Mouse (Mus musculus) common myeloid progenitor, adult 5-6 weeks (primary cell): Measurements from ENCODE around the gene Gpx4. TPM values are rescaled to one million over a fixed set of nuclear protein-coding genes. Genes with fewer than 3 reads are reported as not detected.

Source experiments
- ATAC-seq: replicated peaks from 2 replicates; pipeline ENCODE4 v1.8.0; 2016; ENCODE audit warnings: low read depth, mild to moderate bottlenecking, moderate TSS enrichment, inconsistent platforms; ENCODE audit not compliant: poor library complexity, severe bottlenecking
- total RNA-seq: library from RNA; stranded (forward); fragments of 200-1000, 187-1606 nt; gene quantifications from 2 replicates; pipeline ENCODE4 v1.2.3, GENCODE M21; 2017

The Gpx4 gene
- total RNA-seq, 1 experiment from 2014 or later: 481 TPM

DNA sequence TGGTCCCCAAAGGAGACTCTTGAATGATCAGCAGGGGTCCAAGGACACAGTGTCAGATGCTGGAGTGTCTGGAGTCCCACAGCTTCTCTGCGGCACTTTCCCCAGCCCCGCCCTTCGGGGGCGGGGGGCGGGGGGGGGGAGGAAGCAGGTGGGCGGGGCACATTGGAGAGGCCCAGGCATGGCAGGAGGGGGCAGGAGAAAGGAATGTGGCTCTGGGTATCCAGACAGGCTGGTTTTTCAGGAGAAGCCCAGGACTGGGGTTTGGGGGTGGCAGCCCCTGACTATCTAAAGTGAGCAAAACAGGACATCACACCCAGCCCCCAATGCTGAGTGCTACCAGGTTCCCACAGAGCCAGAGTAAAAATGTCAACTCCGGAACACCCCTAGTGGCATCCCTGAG, 50.3 kb downstream of the Gpx4 start:
- ATAC-seq: 0 out of 2 replicates have a peak, but pooled peaks have one; percentile 6

DNA sequence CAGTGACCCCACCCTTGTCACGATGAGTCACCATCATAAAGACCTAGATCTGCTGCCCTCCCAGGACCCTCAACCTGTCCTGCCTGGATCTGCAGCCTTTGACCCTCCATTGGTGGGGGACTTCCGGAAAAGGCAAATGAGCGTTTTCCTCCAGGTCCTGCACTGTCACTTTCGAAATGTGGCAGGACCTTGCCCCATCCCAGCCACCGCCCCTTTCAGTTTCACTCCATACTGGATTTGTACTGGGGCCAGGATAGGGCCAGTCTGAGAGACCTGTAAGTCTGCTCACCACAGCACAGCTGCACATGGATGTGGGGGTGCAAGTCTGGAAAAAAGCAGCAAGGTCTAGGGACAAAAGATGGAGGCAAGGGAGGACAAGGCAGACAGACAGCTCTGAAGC, 51.7 kb downstream of the Gpx4 start:
- no peak for ATAC-seq

DNA sequence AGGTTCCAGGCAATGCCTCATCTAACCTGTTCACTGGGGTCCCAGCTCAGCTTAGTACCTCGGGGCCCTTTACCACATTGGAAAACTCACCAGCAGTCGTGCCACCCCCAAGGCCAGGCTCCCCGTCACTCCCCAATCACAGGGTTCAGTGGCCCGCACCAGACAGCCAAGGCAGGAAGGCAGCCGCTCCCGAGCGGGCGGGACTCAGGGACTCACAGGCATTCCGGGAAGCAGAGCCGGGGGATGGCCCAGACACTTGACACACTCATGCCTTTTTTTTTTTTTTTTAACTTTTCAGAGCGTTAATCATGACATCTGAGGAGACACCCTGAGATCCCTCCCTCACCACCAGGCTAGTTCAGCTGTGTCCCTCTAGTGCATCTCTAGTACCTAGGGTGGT, 54.0 kb downstream of the Gpx4 start:
- ATAC-seq: no peak

DNA sequence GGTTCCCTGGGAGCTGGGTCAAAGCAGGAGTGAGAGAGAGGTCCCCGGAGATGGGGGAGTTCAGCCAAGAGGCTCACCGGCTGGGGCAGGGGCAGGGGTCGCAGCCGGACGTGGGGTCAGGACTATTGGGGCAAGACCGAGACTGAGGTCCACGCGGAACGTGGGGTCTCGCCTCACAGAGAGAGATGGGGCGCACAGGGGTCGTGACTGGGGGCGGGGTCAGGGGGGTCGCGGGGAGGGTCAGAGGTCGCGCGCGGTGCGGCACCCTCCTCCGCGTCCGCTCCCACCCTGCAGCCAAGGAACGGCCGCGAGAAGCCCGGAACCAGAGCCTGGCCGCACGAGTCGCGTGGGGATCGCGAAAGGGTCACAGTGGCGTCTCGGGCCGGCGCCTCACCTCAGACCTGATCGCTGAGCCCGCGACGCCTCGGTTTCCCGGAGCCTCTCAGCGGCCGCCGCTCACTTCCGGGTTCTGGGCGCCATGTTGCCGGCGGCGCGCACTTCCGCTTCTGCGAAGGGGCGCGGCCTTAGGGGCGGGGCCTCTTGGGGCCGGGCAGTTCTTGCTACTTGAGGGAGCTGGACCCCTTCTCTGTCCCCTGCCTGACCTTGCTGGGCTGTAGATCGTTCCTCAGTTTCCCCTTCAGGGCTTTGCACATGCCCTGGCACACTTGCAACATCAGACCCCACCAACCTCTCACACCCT, 55.4 kb downstream of the Gpx4 start:
- peak; percentile 72 for ATAC-seq

DNA sequence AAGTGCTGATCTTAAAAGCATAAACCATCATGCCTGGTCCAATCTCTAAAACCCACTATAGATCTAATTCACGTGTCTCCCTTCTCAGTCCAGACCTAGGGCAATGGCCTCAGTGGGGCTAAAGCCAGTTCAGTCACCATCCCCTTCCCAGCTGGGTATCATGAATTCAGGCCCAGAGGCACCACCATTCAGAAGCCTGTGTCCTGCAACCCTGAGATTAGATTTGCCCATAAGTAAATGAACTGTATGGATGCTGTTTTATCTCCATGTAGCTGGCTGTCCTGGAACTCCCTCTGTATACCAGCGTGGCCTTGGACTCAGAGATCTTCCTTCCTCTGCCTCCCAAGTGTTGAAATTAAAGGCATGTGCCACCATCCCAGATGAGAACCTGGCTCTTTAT, 56.1 kb downstream of the Gpx4 start:
- no peak for ATAC-seq

DNA sequence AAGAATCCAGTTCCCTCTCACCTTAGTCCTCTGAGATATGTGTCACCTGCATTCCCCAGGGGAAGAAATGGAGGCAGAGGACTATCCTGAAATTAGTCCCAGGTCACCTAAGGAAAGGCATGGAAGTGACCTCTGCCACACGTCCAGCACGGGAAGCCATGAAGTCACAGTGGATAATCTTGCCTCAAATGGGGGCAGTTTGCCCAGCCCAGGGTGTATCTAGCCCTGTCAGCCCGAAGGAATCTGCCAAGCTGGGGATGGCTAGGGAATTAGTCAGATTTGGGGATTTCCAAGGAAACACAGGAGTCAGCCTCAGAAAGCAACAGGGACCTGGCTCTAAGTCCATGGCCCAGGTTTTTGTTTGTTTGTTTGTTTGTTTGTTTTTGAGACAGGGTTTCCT, 57.2 kb downstream of the Gpx4 start:
- no peak for ATAC-seq

DNA sequence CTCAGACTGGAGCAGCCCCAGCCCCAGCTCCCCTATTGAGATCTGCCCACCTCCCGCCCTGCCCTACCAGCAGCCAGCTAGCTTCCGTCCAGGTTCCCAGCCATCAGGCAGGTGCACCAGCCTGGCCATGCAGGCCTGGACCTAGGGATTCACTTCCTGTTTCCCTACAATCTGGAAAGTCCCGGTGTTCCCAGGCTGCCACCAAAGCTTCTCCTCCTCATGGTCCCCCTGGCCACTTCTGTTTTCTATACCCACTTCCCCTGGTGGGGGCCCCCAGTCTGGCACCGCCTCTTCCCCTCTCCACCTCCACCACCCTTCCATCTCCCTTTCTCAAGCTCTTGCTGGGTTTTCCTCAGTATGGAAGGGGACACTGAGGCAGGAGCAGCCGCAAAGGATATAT, 58.5 kb downstream of the Gpx4 start, which contains the start of gene Sbno2:
Gene Sbno2 (minus strand): TSS at position 112 of the 400 bp plus-strand sequence.
- ATAC-seq: peak; percentile 57

DNA sequence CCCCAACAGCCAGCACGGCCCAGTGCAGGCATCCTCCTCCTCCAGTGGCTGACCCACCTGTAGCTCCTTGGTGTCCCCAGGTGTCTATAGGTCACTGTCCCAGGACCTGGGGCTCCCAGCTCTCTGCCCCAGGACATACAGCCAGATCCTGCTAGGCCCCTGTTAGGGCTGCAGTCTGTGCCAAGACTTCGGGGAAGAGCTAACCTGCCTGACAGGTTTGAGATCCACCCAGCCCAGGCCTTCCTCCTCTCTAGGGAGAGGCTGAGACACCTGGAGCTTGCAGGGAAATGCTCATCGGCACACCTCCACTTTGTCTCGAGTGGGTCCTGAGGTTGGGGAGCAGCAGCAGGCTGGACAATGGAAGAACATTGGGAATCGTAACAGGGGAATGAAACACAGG, 59.0 kb downstream of the Gpx4 start:
- no peak for ATAC-seq

Other genes starting within 250 kb of the Gpx4 start
- gene Misp, start 226.2 kb upstream of the Gpx4 start, total RNA-seq: not detected in 2 replicates
- gene Ptbp1, start 192.7 kb upstream of the Gpx4 start, total RNA-seq: 210 and 221 TPM in 2 replicates
- gene Prtn3, start 172.7 kb upstream of the Gpx4 start, total RNA-seq: 131 and 159 TPM in 2 replicates
- gene Plppr3, start 172.5 kb upstream of the Gpx4 start, total RNA-seq: 40.8 and 46.6 TPM in 2 replicates
- 61.2 and 92.1 TPM in 2 replicates for gene Elane, start 160.9 kb upstream of the Gpx4 start, total RNA-seq
- gene Cfd, start 156.3 kb upstream of the Gpx4 start, total RNA-seq: not detected in 2 replicates
- gene Med16, start 138.2 kb upstream of the Gpx4 start, total RNA-seq: 17.3 and 19.3 TPM in 2 replicates
- 7.0 and 11.2 TPM in 2 replicates for gene Gm26602, start 136.3 kb upstream of the Gpx4 start, total RNA-seq
- 0.73 TPM in 1 of 2 replicates, not detected in the other for gene Kiss1r, start 130.2 kb upstream of the Gpx4 start, total RNA-seq
- gene R3hdm4, start 126.0 kb upstream of the Gpx4 start, total RNA-seq: 38.4 and 50.7 TPM in 2 replicates
- gene Arid3a, start 120.1 kb upstream of the Gpx4 start, total RNA-seq: 11.5 and 16.0 TPM in 2 replicates
- 26.5 and 27.2 TPM in 2 replicates for gene Wdr18, start 87.0 kb upstream of the Gpx4 start, total RNA-seq
- gene Grin3b, start 76.5 kb upstream of the Gpx4 start, total RNA-seq: not detected in 2 replicates
- 44.8 and 56.7 TPM in 2 replicates for gene Tmem259, start 62.8 kb upstream of the Gpx4 start, total RNA-seq
- gene Cnn2, start 58.6 kb upstream of the Gpx4 start, total RNA-seq: 62.2 and 72.9 TPM in 2 replicates
- 10.7 and 15.5 TPM in 2 replicates for gene Abca7, start 50.7 kb upstream of the Gpx4 start, total RNA-seq
- gene Arhgap45, start 30.5 kb upstream of the Gpx4 start, total RNA-seq: 85.6 and 106 TPM in 2 replicates
- gene Polr2e, start 7.4 kb upstream of the Gpx4 start, total RNA-seq: 145 and 146 TPM in 2 replicates
- 16.2 and 22.3 TPM in 2 replicates for gene Sbno2, start 58.4 kb downstream of the Gpx4 start, total RNA-seq
- gene Stk11, start 68.6 kb downstream of the Gpx4 start, total RNA-seq: 102 and 139 TPM in 2 replicates
- 52.3 and 60.0 TPM in 2 replicates for gene Atp5d, start 91.5 kb downstream of the Gpx4 start, total RNA-seq
- gene Cbarp, start 93.7 kb downstream of the Gpx4 start, total RNA-seq: 0.41 and 0.73 TPM in 2 replicates
- gene Midn, start 101.1 kb downstream of the Gpx4 start, total RNA-seq: 15.8 and 18.4 TPM in 2 replicates
- gene Cirbp, start 118.8 kb downstream of the Gpx4 start, total RNA-seq: 60.0 and 65.6 TPM in 2 replicates
- 7.8 and 15.6 TPM in 2 replicates for gene 1600002K03Rik, start 125.8 kb downstream of the Gpx4 start, total RNA-seq
- gene Efna2, start 132.3 kb downstream of the Gpx4 start, total RNA-seq: not detected in 2 replicates
- gene Mum1, start 179.3 kb downstream of the Gpx4 start, total RNA-seq: 38.9 and 41.9 TPM in 2 replicates
- 101 and 121 TPM in 2 replicates for gene Ndufs7, start 202.0 kb downstream of the Gpx4 start, total RNA-seq
- gene Gamt, start 213.8 kb downstream of the Gpx4 start, total RNA-seq: 2.9 and 3.3 TPM in 2 replicates
- 188 and 242 TPM in 2 replicates for gene Dazap1, start 214.3 kb downstream of the Gpx4 start, total RNA-seq
- gene Rps15, start 245.3 kb downstream of the Gpx4 start, total RNA-seq: 3,325 and 3,530 TPM in 2 replicates
- gene Apc2, start 248.8 kb downstream of the Gpx4 start, total RNA-seq: 0.05 and 0.10 TPM in 2 replicates